In genomic region chr10:62282782-62283181, GRCm38 (mm10) we compare ENCODE assay signal across 15 mouse cellular contexts. TPM values are rescaled to one million over a fixed set of nuclear protein-coding genes. Genes with fewer than 3 reads are reported as not detected.
DNase-seq lines count a peak whose midpoint lies in the region; ATAC-seq lines count a peak whose summit lies in the region.
"Had no signal": no experiment of that assay in that cellular context is flagged by ENCODE, and none has a peak within 500 bp of the region (broad histone marks: within the 10 kb centered on the region; RNA-seq: fewer than 3 reads in every experiment).

No protein-coding gene starts in this region.

- ATAC-seq in midbrain, embryonic 15.5 days (replicated peaks), result no peak
- ATAC-seq: forebrain, embryonic 14.5 days had no signal

- 53% methylated on average over 9 of the region's 9 CpGs for WGBS in midbrain, embryonic 15.5 days

- H3K9me3 ChIP-seq in midbrain, embryonic 15.5 days, result no peaks in the 10 kb centered on the region
- H3K9me3 ChIP-seq: embryonic facial prominence, embryonic 15.5 days; limb, embryonic 10.5 days; lung, embryonic 15.5 days had no signal

- H3K36me3 ChIP-seq in midbrain, embryonic 15.5 days (replicated peaks), result peaks cover 38% of the 10 kb centered on the region

- no peak overlapping the region for H3K4me2 ChIP-seq in midbrain, embryonic 15.5 days
- H3K4me2 ChIP-seq: embryonic facial prominence, embryonic 15.5 days; lung, embryonic 15.5 days had no signal

- no peak overlapping the region for H3K27ac ChIP-seq in midbrain, embryonic 15.5 days
- H3K27ac ChIP-seq: limb, embryonic 10.5 days; lung, embryonic 15.5 days had no signal

- H3K4me1 ChIP-seq in midbrain, embryonic 15.5 days, result no peaks in the 10 kb centered on the region
- H3K4me1 ChIP-seq: embryonic facial prominence, embryonic 15.5 days; limb, embryonic 10.5 days; lung, embryonic 15.5 days had no signal

- H3K27me3 ChIP-seq in midbrain, embryonic 15.5 days (replicated peaks), result no peaks in the 10 kb centered on the region
- H3K27me3 ChIP-seq: embryonic facial prominence, embryonic 15.5 days; lung, embryonic 15.5 days had no signal

- no peak overlapping the region for H3K4me3 ChIP-seq in midbrain, embryonic 15.5 days
- H3K4me3 ChIP-seq: embryonic facial prominence, embryonic 15.5 days; limb, embryonic 10.5 days; lung, embryonic 15.5 days; myocyte had no signal

- DNase-seq in frontal cortex, postnatal 36 days (ENCODE audit: low spot score in 2 of 2), result peak; percentile 42 to 46
- DNase-seq in frontal cortex, postnatal 25 days (ENCODE audit: low spot score in 2 of 2), result no peak
- DNase-seq in right cerebral cortex, adult 18-20 months, result peak; percentile 56
- no peak for DNase-seq in right cerebral cortex, postnatal 10 days (ENCODE audit: low spot score in 2 of 2)
- peak; percentile 14 for DNase-seq in NIH3T3 (ENCODE audit: low read depth)
- DNase-seq in urinary bladder, postnatal 14 days (ENCODE audit: low spot score), result peak; percentile 82
- DNase-seq in lung, postnatal 14 days, result no peak
- DNase-seq: adrenal gland, postnatal 25 days; kidney, adult 11 months had no signal

- no peak overlapping the region for H3K9ac ChIP-seq in midbrain, embryonic 15.5 days
- H3K9ac ChIP-seq: embryonic facial prominence, embryonic 15.5 days; lung, embryonic 15.5 days had no signal

RNA-seq across cellular contexts. Expression of gene Tacr2, which starts 30.5 kb away (rescaled TPM):
- not detected in 2 replicates for polyA plus RNA-seq in midbrain, embryonic 15.5 days (2015; fragmentation: Nextera tagmentation; extraction: Ambion mirVana)
- polyA plus RNA-seq: embryonic facial prominence, embryonic 15.5 days; forebrain, embryonic 14.5 days; limb, embryonic 10.5 days had no signal

RNA-seq across cellular contexts. Expression of gene Tspan15, which starts 51.7 kb away (rescaled TPM):
- polyA plus RNA-seq in midbrain, embryonic 15.5 days (2015; fragmentation: Nextera tagmentation; extraction: Ambion mirVana), result 21.1 and 23.4 TPM in 2 replicates

Comparison
In these comparisons a context has a peak if more than half of its experiments do, and no peak if none do; other contexts are left out.
1. DNase-seq: peak in frontal cortex, postnatal 36 days (2 of 2), right cerebral cortex, adult 18-20 months (single experiment), NIH3T3 (single experiment) and urinary bladder, postnatal 14 days (single experiment); none in frontal cortex, postnatal 25 days (0 of 2), right cerebral cortex, postnatal 10 days (0 of 2) and lung, postnatal 14 days (single experiment).